Mouse (Mus musculus) bone marrow, adult 2 months (tissue): Measurements from ENCODE around the gene Lonp2.

ENCODE experiments used
- CTCF ChIP-seq: fragments of 200-500 bp; IDR thresholded peaks from 2 replicates; pipeline ENCODE4 v1.5.1; 2011; ENCODE audit warnings: low read length, control low read depth; ENCODE audit not compliant: control insufficient read depth, insufficient read depth
- POLR2A ChIP-seq: fragments of 200-500 bp; IDR thresholded peaks from 2 replicates; pipeline ENCODE4 v1.6.1; 2011; ENCODE audit warnings: low read depth, mild to moderate bottlenecking, control low read depth, low read length, borderline replicate concordance; ENCODE audit not compliant: control insufficient read depth

DNA sequence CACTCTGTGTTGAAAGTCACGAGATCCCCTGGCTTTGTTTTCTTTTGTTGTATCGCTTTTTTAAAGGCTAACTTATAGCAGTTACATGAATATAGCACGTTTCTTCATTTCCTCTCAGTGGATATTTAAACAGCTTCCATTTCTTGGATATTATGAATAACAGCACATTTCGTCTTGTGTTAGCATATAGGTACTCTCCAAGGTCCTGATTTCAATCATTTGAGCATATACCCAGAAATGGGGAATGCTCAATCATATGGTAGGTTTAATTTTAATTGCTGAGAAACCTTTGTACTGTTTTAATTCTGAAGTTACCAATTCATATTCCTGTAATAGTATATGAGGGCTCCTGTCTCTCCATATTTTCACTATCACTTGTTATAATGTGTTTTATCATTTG, 15.1 kb downstream of the Lonp2 start:
- TF ChIP-seq CTCF, result no peak
- no peak for TF ChIP-seq POLR2A
